Mouse (Mus musculus) forebrain, postnatal 0 days (tissue): Measurements from ENCODE around the gene 4930470P17Rik. TPM values are rescaled to one million over a fixed set of nuclear protein-coding genes. Genes with fewer than 3 reads are reported as not detected.

ENCODE experiments used
- ATAC-seq: fragments of 200-750 bp; cut with Nextera tagmentation; 2 replicates; pipeline ENCODE4 v1.8.0; 2017; ENCODE audit warnings: mild to moderate bottlenecking, moderate library complexity
- DNase-seq: peaks from one replicate; pipeline ENCODE4 v3.0.0-alpha.2; 2015
- H3K27ac ChIP-seq: fragments of 300-500 bp; sonication (generic); 2 replicates; pipeline ENCODE4 v1.5.1; 2014; ENCODE audit warnings: low read depth, mild to moderate bottlenecking, antibody characterized with exemption, low read length, moderate library complexity, mixed read lengths
- H3K27me3 ChIP-seq: fragments of 300-500 bp; sonication (generic); 2 replicates; pipeline ENCODE4 v1.6.1; 2014; ENCODE audit warnings: mild to moderate bottlenecking, low read length, mixed read lengths; ENCODE audit not compliant: insufficient read depth
- H3K36me3 ChIP-seq: fragments of 300-500 bp; sonication (generic); 2 replicates; pipeline ENCODE4 v1.6.1; 2014; ENCODE audit warnings: mild to moderate bottlenecking, moderate library complexity; ENCODE audit not compliant: insufficient read depth
- H3K4me1 ChIP-seq: fragments of 300-500 bp; sonication (generic); 2 replicates; pipeline ENCODE4 v1.6.1; 2014; ENCODE audit warnings: antibody characterized with exemption; ENCODE audit not compliant: insufficient read depth
- H3K4me2 ChIP-seq: fragments of 300-500 bp; sonication (generic); 2 replicates; pipeline ENCODE4 v1.6.1; 2014; ENCODE audit warnings: low read depth, mild to moderate bottlenecking, moderate library complexity
- H3K4me3 ChIP-seq: fragments of 300-500 bp; sonication (generic); 2 replicates; pipeline ENCODE4 v1.5.1; 2014; ENCODE audit warnings: low read depth, low read length, mixed read lengths
- H3K9ac ChIP-seq: fragments of 300-500 bp; sonication (generic); 2 replicates; pipeline ENCODE4 v1.6.1; 2014; ENCODE audit warnings: mild to moderate bottlenecking
- H3K9me3 ChIP-seq: fragments of 300-500 bp; sonication (generic); 2 replicates; pipeline ENCODE4 v1.6.1; 2016; ENCODE audit warnings: low read length
- CTCF ChIP-seq: sonication (generic); IDR thresholded peaks from 2 replicates; pipeline ENCODE4 v1.5.1; 2016; ENCODE audit warnings: antibody characterized with exemption, control low read depth, low read depth
- WGBS: fragments of 180-500 bp; shearing (Covaris S2); extraction: QIAGEN DNeasy Blood & Tissue Kit; methylation state at CpG from one replicate; pipeline ENCODE4 v1.1.7; 2014; 5-methylcytosine and 5-hydroxymethylcytosine counted together
- polyA plus RNA-seq: library from polyadenylated mRNA; unstranded; fragments of >200 nt; fragmentation: Nextera tagmentation; extraction: Ambion mirVana; gene quantifications from 2 replicates; pipeline ENCODE4 v1.2.1, GENCODE M21; 2015
- total RNA-seq: library from RNA; depleted of rRNA; stranded (reverse); fragments of >200 nt; gene quantifications from 2 replicates; pipeline ENCODE4 v1.2.3, GENCODE M21; 2014; rRNA removed

The 4930470P17Rik gene
- total RNA-seq (not detected in 2 replicates), polyA plus RNA-seq (0.11 and 0.16 TPM in 2 replicates)

DNA sequence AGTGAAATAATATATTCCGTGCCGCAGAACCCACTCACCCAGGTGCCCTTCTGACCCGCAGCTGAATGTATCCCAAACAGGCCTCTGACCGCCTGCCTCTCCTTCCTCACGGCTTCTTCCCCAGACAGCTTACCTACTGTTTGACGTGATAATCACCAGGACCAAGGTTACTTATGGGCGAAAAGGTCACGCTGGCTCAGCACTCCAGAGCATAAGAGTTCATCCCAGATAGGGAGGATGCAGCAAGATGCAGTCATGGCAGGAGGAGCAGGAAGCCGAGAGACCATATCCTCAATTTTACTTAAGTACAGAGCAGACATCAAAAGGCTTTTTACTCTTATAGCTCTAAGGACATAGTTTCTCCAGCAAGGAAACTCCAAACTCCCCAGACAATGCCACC is at the start of gene 4930470P17Rik:
TSS of gene 4930470P17Rik (minus strand) at position 101 of the 400 bp plus-strand sequence.
- no peak for TF ChIP-seq CTCF
- WGBS = 85% methylated on average over 9 of the region's 9 CpGs
- H3K4me2 ChIP-seq = no peak within 1 kb of the TSS

DNA sequence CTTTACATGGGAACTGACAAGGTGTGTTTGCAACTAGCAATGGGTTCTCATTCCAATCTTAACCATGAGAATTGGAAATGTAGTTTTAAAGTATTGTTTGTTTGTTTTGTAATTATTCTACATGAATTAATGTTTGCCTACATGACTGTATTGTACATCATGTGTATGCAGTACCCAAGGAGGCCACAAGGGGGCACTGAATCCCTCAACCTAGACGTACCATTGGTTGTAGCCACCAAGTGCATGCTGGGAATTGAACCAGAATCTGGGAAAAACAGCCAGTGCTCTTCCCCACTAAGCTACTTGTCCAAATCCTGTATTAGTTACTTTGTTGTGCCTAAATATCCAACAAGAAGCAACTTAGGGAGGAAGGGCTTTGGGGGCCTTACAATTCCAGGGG is 49.7 kb upstream of the 4930470P17Rik start:
- peak; percentile 53 for TF ChIP-seq CTCF
- Histone ChIP-seq H3K9ac (no peak overlapping the region), H3K4me2 (no peak overlapping the region), H3K27ac (peak overlapping the region; percentile 57; the same call in 1 of the 2 replicates), H3K27me3 (no peaks in the 10 kb centered on the region), H3K4me1 (no peaks in the 10 kb centered on the region), H3K36me3 (no peaks in the 10 kb centered on the region), H3K9me3 (no peaks in the 10 kb centered on the region), H3K4me3 (no peak overlapping the region)
- ATAC-seq (no peak), DNase-seq (no peak)
- 90% methylated on average over 1 of the region's 1 CpGs for WGBS

More for the DNA sequence above, at the start of gene 4930470P17Rik:
- no peak within 1 kb of the TSS for H3K4me3 ChIP-seq
- ATAC-seq = no peak
- no peaks in the 10 kb centered on the region for H3K9me3 ChIP-seq
- no peak for DNase-seq
- H3K27ac ChIP-seq = no peak within 1 kb of the TSS
- no peaks in the 10 kb centered on the region for H3K27me3 ChIP-seq
- H3K36me3 ChIP-seq = no peaks in the 10 kb centered on the region
- no peak within 1 kb of the TSS for H3K9ac ChIP-seq
- no peaks in the 10 kb centered on the region for H3K4me1 ChIP-seq

DNA sequence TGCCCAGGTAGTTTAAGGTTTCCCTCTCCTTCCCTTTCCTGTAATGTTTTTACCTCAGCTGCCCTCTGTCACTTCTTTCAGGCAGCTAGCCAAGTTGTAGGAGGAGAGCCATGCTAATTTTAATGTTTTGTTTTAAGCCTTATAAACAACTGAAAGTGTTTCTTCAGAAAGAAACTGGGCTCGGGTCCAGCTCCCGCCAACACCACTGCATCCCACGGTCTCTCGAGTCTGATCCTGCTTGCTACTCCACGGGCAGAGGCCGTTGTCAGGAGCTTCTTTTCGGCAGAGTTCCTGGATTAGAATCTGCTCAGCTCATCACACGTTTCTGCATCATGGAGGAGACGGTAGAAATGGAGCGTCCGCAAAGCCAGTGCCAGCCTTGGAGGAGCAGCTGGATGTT is 46.7 kb upstream of the 4930470P17Rik start:
- H3K27me3 ChIP-seq = no peaks in the 10 kb centered on the region
- no peak overlapping the region for H3K9ac ChIP-seq
- H3K4me3 ChIP-seq = no peak overlapping the region
- no peaks in the 10 kb centered on the region for H3K9me3 ChIP-seq
- ATAC-seq (no peak), DNase-seq (no peak)
- no peak overlapping the region for H3K4me2 ChIP-seq
- H3K36me3 ChIP-seq = no peaks in the 10 kb centered on the region
- no peak overlapping the region for H3K27ac ChIP-seq
- H3K4me1 ChIP-seq = no peaks in the 10 kb centered on the region
- no peak for TF ChIP-seq CTCF
- 38% methylated on average over 11 of the region's 11 CpGs for WGBS

DNA sequence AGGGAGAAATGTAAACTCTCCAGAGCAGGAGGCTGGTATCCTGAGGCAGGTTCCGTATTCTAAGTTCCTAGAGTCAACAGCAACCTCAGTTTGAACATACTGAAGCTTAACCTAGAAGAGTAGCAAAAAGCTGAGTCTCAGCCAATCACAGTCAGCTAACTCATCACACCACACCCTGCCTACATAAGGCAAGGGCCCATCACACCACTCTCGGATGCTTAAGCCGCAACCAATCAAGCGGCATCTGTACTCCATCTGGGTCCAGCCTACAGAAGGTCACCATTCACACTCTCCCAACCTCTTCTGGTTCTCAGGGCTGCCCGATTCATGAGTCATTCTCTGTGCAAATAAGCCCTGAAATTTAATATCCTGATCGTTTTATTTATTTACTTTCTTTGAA is 44.4 kb upstream of the 4930470P17Rik start:
- no peaks in the 10 kb centered on the region for H3K9me3 ChIP-seq
- no peak overlapping the region for H3K4me2 ChIP-seq
- no peak for ATAC-seq
- H3K36me3 ChIP-seq = no peaks in the 10 kb centered on the region
- no peak for DNase-seq
- no peaks in the 10 kb centered on the region for H3K27me3 ChIP-seq
- TF ChIP-seq CTCF = no peak
- H3K27ac ChIP-seq = no peak overlapping the region
- WGBS = 95% methylated on average over 6 of the region's 6 CpGs
- H3K9ac ChIP-seq = no peak overlapping the region
- peaks cover 3% of the 10 kb centered on the region; the same call in 1 of the 2 replicates for H3K4me1 ChIP-seq
- no peak overlapping the region for H3K4me3 ChIP-seq

DNA sequence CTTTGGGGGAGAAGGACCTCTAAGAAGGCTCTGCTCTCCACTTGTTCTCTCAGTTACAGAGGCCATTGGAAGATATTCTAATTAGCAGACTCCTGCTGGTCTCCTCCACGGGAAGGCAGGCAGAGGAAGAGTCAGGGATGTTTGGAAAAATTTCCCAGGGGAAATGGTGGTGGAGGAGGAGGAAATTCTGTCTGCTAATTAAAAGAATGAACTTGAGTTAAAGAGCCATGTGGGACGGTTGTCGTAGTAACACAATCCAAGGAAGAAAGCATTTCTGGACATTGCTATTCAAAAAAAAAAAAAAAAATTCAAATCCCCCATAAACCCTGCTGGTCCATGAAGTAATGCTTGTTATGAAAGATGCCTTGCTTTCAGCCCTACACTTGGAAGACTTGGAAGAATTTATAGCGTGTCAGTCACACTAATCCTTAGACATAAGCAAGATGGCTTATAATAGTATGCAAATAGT is 40.6 kb upstream of the 4930470P17Rik start:
- H3K27me3 ChIP-seq = no peaks in the 10 kb centered on the region
- ATAC-seq = peak; percentile 36
- WGBS = 10% methylated on average over 4 of the region's 4 CpGs

DNA sequence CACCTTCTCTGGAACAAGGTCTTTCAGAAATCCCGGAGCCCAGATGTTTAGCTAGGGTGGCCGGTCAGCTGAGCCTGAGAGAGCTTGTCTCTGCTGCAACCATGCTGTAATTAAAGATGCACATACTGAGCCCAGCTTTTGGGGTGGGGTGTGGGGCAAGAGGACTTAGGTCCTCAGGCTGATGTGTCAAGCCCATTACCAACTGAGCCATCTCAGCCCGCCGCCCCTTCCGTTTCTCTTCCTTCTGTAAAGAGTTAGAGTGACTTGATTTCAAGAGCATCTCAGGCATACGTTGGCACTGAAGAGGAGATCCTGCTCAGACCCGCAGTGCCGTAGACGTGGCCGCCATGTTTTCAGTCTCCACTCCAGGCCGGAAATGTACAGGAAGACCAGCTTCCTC is 38.5 kb upstream of the 4930470P17Rik start:
- H3K9me3 ChIP-seq = no peaks in the 10 kb centered on the region
- WGBS = 83% methylated on average over 11 of the region's 11 CpGs
- H3K36me3 ChIP-seq = no peaks in the 10 kb centered on the region
- no peak overlapping the region for H3K9ac ChIP-seq
- no peak overlapping the region for H3K4me2 ChIP-seq
- DNase-seq (no peak), ATAC-seq (no peak)
- no peak overlapping the region for H3K27ac ChIP-seq
- no peaks in the 10 kb centered on the region for H3K27me3 ChIP-seq
- H3K4me1 ChIP-seq = peaks cover 24% of the 10 kb centered on the region
- no peak overlapping the region for H3K4me3 ChIP-seq
- no peak for TF ChIP-seq CTCF

More for the DNA sequence above, 40.6 kb upstream of the 4930470P17Rik start:
- no peaks in the 10 kb centered on the region for H3K9me3 ChIP-seq
- no peaks in the 10 kb centered on the region for H3K36me3 ChIP-seq
- TF ChIP-seq CTCF = no peak
- H3K4me2 ChIP-seq = no peak overlapping the region
- peaks cover 24% of the 10 kb centered on the region for H3K4me1 ChIP-seq
- no peak overlapping the region for H3K4me3 ChIP-seq
- no peak overlapping the region for H3K9ac ChIP-seq
- DNase-seq = no peak
- H3K27ac ChIP-seq = no peak overlapping the region; the same call in 1 of the 2 replicates

DNA sequence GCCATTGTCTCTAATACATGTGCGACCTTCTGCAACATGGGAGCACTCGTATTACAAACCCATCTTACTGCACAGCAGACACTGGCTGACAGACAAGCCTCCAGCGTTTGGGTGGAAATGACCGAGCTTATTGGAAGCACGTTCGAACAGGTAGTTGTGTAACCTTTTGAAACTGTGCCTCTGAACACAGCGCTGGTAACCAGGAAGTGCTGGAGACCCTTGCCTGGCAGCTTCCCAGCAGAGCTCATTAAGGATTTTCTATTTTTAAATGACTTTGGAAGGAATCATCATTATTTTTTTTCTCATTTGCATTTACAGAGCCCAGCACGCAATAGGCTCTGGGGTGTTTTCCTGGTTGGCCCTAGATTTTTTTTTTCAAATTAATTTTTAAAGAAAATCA is 36.9 kb upstream of the 4930470P17Rik start:
- H3K4me2 ChIP-seq = peak overlapping the region; percentile 20

More for the DNA sequence above, 36.9 kb upstream of the 4930470P17Rik start:
- no peak overlapping the region for H3K4me3 ChIP-seq
- 29% methylated on average over 8 of the region's 8 CpGs for WGBS
- peak; percentile 63 for DNase-seq
- H3K9me3 ChIP-seq = no peaks in the 10 kb centered on the region
- H3K27ac ChIP-seq = no peak overlapping the region
- no peak for TF ChIP-seq CTCF
- peaks cover 24% of the 10 kb centered on the region for H3K4me1 ChIP-seq
- no peaks in the 10 kb centered on the region for H3K36me3 ChIP-seq
- H3K27me3 ChIP-seq = no peaks in the 10 kb centered on the region
- ATAC-seq = no peak
- peak overlapping the region; percentile 25; the same call in 1 of the 2 replicates for H3K9ac ChIP-seq
